Mouse (Mus musculus) left cerebral cortex, postnatal 10 days (tissue): ENCODE data around the gene Dgat2. TPM values are rescaled to one million over a fixed set of nuclear protein-coding genes. Genes with fewer than 3 reads are reported as not detected.

Experiments
- DNase-seq, 2 experiments: peaks; one replicate each; pipeline ENCODE4 v3.0.0; 2021 to 2022; ENCODE audit warnings: low spot score in 2 of 2, mixed read lengths in 1 of 2; ENCODE audit errors: extremely low spot score in 1 of 2
- intact Hi-C: fragments of 180-260 bp; cut with DNase I; formaldehyde crosslinking; loops from one replicate; pipeline ENCODE4 v1.15.1; 2025
- total RNA-seq, 2 experiments: library from RNA; stranded (reverse); gene quantifications; 2 replicates each; pipeline ENCODE4 v1.2.3; 2021

The Dgat2 gene
- total RNA-seq, 2 experiments from 2014 or later = 91.8 to 94.0 TPM

- no peak for DNase-seq
- intact Hi-C loops = no loop called here
Measured at GRCm38 (mm10) chr7:99126057-99126456, 56.5 kb downstream of the Dgat2 start.

GRCm38 (mm10) chr7:99122651-99123050 lies 59.9 kb downstream of the Dgat2 start:
- no peak for DNase-seq
- intact Hi-C loops = no loop called here

DNA sequence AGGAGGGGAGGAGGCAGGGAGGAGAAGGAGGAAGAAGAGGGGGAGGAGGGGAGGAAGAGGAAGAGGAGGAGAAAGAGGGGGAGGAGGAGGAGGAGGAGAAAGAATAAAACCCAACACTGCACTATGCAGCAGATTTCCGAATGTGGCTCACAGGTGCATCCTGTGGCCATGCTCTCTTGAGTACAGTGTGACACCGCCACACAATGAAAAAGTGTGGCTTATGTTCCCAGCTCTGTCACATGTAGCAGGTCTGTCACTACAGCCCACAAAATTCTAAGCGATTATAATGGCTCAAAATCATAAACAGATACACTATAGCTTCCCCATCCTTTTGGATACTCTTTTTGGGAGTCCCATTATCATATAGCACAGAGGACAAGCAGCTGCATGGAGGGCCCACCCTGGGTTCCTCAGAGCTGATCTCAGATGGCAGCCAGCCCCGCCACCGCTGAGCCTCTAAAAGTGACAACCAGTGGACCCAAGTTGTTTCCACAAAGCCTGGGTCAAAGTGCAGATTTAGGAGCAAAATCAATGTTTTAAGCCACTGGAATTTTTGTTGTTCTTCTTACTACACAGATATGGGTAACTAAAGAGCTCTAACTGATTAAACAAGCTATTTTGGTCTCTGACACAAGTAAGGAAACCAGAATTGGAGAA lies 61.5 kb downstream of the Dgat2 start:
- intact Hi-C loops = no loop called here
- DNase-seq = no peak

GRCm38 (mm10) chr7:99120082-99120481 lies 62.4 kb downstream of the Dgat2 start:
- intact Hi-C loops = no loop called here
- no peak for DNase-seq

DNA sequence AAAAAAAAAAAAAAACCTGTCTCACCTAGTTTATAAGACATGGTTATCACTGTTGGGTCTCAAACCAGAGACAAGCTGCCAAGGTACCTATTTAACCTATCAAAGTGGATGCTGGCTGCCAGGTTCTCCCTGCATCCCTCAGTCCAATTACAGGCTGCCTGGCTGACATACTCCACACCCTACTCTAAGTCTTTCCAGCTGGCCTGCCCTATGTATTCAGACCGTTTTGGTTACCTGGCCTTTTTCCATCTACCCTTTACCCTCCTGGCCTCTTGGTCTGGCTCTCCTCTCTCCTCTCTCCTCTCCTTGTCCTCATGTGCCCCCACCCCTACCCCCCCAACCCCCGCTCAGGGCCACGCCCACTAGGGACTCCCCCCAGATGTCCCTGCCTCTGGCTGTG lies 65.7 kb downstream of the Dgat2 start:
- no peak for DNase-seq
- intact Hi-C loops = no loop called here

- intact Hi-C loops = no loop called here
- DNase-seq = no peak
Measured at GRCm38 (mm10) chr7:99114006-99114726, 68.4 kb downstream of the Dgat2 start.

- intact Hi-C loops = loop anchor here (5.0 kb wide), 2 partner anchors 35 to 145 kb away; partner anchors contain the start of gene Uvrag
- DNase-seq = peak in 1 of 2 experiments; percentile 16
Measured at GRCm38 (mm10) chr7:99107566-99107965, 75.0 kb downstream of the Dgat2 start.

GRCm38 (mm10) chr7:99106714-99107270 lies 75.7 kb downstream of the Dgat2 start:
- intact Hi-C loops = loop anchor here (5.0 kb wide), 2 partner anchors 36 to 146 kb away; partner anchors contain the start of gene Uvrag
- DNase-seq = no peak

Other genes with a start within 250 kb of the Dgat2 start
- 10 to 100 TPM; 40.4 to 42.9 TPM for gene Uvrag, start 41.6 kb downstream of the Dgat2 start, total RNA-seq
- under 1 TPM in 1 of 2 experiments, not detected in 1; 0.49 TPM for gene Mogat2, start 55.9 kb upstream of the Dgat2 start, total RNA-seq
- gene Map6, start 84.7 kb upstream of the Dgat2 start, total RNA-seq = 100 to 1,000 TPM; 231 to 242 TPM
- 10 to 100 TPM; 46.7 to 49.4 TPM for gene Serpinh1, start 170.5 kb upstream of the Dgat2 start, total RNA-seq
- gene Gdpd5, start 198.7 kb upstream of the Dgat2 start, total RNA-seq = 10 to 100 TPM; 34.2 to 35.5 TPM